Mouse (Mus musculus) heart, embryonic 15.5 days (tissue): ENCODE results near the gene Mrps35. TPM values are rescaled to one million over a fixed set of nuclear protein-coding genes. Genes with fewer than 3 reads are reported as not detected.

ENCODE experiments used
- ATAC-seq: fragments of 200-750 bp; cut with Nextera tagmentation; replicated peaks from 2 replicates; pipeline ENCODE4 v1.8.0; 2017; ENCODE audit warnings: low read depth, moderate TSS enrichment; ENCODE audit not compliant: insufficient number of reproducible peaks, insufficient read depth, low FRiP score
- H3K27ac ChIP-seq: fragments of 300-500 bp; sonication (generic); 2 replicates; pipeline ENCODE4 v1.5.1; 2015; ENCODE audit warnings: mild to moderate bottlenecking, inconsistent platforms
- H3K27me3 ChIP-seq: fragments of 300-500 bp; sonication (generic); 2 replicates; pipeline ENCODE4 v1.6.1; 2015; ENCODE audit warnings: inconsistent platforms
- H3K36me3 ChIP-seq: fragments of 300-500 bp; sonication (generic); 2 replicates; pipeline ENCODE4 v1.6.1; 2015; ENCODE audit warnings: mild to moderate bottlenecking, inconsistent platforms
- H3K4me1 ChIP-seq: fragments of 300-500 bp; sonication (generic); replicated peaks from 2 replicates; pipeline ENCODE4 v1.6.1; 2015; ENCODE audit warnings: inconsistent platforms
- H3K4me2 ChIP-seq: fragments of 300-500 bp; sonication (generic); 2 replicates; pipeline ENCODE4 v1.6.1; 2015; ENCODE audit warnings: inconsistent platforms, mild to moderate bottlenecking, moderate library complexity
- H3K4me3 ChIP-seq: fragments of 300-500 bp; sonication (generic); 2 replicates; pipeline ENCODE4 v1.5.1; 2015; ENCODE audit warnings: mild to moderate bottlenecking, inconsistent platforms
- H3K9ac ChIP-seq: fragments of 300-500 bp; sonication (generic); 2 replicates; pipeline ENCODE4 v1.6.1; 2015; ENCODE audit warnings: mild to moderate bottlenecking, inconsistent platforms
- H3K9me3 ChIP-seq: fragments of 300-500 bp; sonication (generic); replicated peaks from 2 replicates; pipeline ENCODE4 v1.6.1; 2016; ENCODE audit warnings: inconsistent platforms
- WGBS: fragments of 180-500 bp; shearing (Covaris S2); methylation state at CpG from one replicate; pipeline ENCODE4 v1.1.7; 2015; ENCODE audit warnings: mixed read lengths; 5-methylcytosine and 5-hydroxymethylcytosine counted together
- polyA plus RNA-seq: library from polyadenylated mRNA; unstranded; fragments of >200 nt; fragmentation: Nextera tagmentation; extraction: Ambion mirVana; gene quantifications from 2 replicates; pipeline ENCODE4 v1.2.1, GENCODE M21; 2015

The Mrps35 gene
- polyA plus RNA-seq, 1 experiment from 2014 or later: 132 TPM

DNA sequence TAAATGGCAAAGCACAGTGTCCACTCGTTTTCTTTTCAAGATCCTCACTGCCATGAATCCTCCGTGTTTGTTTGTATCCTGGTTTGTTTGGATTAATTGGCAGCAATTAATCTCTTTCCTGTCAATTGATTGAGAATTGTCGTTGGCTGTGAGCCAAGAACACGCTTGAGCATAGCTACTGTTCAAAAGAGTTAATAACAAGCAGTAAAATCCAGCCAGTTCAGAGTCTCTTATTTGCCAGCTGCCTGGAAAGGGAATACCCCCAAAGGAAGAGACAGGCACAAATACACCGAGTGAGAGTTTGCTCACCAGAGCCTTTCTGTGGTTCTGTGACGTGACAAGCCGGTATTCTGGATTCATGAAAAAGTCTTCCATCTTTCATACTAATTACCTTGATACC, 19.5 kb downstream of the Mrps35 start:
- Histone ChIP-seq H3K27ac (no peak overlapping the region), H3K9ac (no peak overlapping the region), H3K4me3 (no peak overlapping the region), H3K9me3 (no peaks in the 10 kb centered on the region), H3K4me2 (no peak overlapping the region), H3K27me3 (no peaks in the 10 kb centered on the region), H3K36me3 (peaks cover 44% of the 10 kb centered on the region), H3K4me1 (no peaks in the 10 kb centered on the region; the same call in 1 of the 2 replicates)
- no peak for ATAC-seq
- WGBS: 77% methylated on average over 7 of the region's 7 CpGs

GRCm38 (mm10) chr6:147062694-147063093, 20.1 kb downstream of the Mrps35 start:
- H3K27me3 ChIP-seq: no peaks in the 10 kb centered on the region
- no peaks in the 10 kb centered on the region; the same call in 1 of the 2 replicates for H3K4me1 ChIP-seq
- no peak overlapping the region for H3K4me3 ChIP-seq
- H3K4me2 ChIP-seq: no peak overlapping the region
- H3K27ac ChIP-seq: no peak overlapping the region
- no peak for ATAC-seq
- H3K36me3 ChIP-seq: peaks cover 50% of the 10 kb centered on the region
- no peak overlapping the region for H3K9ac ChIP-seq
- H3K9me3 ChIP-seq: no peaks in the 10 kb centered on the region
- 78% methylated on average over 7 of the region's 7 CpGs for WGBS

DNA sequence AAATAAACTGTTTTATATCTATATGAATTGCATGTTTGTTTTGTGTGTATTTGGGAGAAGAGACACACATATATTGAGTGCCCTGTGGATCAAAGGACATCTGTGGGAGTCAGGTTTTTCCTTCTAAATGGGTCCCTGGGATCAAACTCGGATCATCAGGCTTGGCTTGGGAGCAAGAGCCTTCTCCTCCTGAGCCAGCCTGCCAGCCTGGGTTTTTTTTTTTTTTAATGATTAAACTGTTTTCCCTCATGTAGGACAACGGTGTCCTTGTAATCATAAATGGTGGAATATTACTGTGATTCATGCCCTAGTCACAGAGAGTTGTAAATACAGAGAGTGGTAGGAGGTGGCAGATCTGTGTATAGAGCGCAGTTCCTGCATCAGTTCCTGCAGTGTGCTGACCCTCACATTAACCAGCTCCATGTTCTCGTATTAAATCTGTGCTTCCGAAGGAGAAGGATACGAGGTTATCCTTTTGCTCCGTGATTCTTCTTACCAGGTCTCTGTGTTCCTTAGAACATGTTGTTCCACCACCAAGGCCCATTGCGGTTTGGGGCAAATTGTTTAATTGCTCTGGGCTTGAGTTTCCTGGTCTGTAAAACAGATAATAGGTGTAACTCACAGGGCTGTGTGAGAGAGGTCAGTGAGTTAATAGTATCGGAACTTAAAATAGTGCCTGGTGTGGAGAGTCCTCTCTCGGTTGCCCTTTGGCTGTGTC, 21.8 kb downstream of the Mrps35 start:
- H3K36me3 ChIP-seq: peaks cover 56% of the 10 kb centered on the region

DNA sequence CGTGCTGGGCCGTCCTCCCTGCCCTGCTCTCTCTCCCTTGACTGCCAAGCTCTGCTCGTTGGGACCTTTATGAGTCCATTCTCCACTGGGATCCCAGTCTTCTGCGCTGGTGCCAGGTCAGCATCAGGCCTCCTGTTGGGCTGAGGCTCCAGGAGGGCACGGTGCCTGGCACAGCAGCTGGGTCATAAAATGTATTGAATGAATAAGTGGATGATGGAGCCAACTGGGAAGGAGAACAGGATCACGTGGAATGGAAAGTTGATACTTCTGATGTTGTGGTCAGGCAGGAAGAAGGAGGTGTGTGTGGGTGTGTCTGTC, 22.3 kb downstream of the Mrps35 start:
- Histone ChIP-seq H3K4me3 (no peak overlapping the region), H3K36me3 (peaks cover 53% of the 10 kb centered on the region), H3K4me1 (no peaks in the 10 kb centered on the region), H3K4me2 (no peak overlapping the region), H3K9me3 (no peaks in the 10 kb centered on the region), H3K27me3 (no peaks in the 10 kb centered on the region), H3K27ac (no peak overlapping the region), H3K9ac (no peak overlapping the region)
- no peak for ATAC-seq
- WGBS: 82% methylated on average over 6 of the region's 6 CpGs

More for the DNA sequence above, 21.8 kb downstream of the Mrps35 start:
- Histone ChIP-seq H3K4me2 (no peak overlapping the region), H3K9me3 (no peaks in the 10 kb centered on the region), H3K27me3 (no peaks in the 10 kb centered on the region), H3K27ac (no peak overlapping the region), H3K4me3 (no peak overlapping the region), H3K4me1 (no peaks in the 10 kb centered on the region), H3K9ac (no peak overlapping the region)
- no peak for ATAC-seq
- 90% methylated on average over 10 of the region's 10 CpGs for WGBS

- no peaks in the 10 kb centered on the region for H3K27me3 ChIP-seq
- H3K4me1 ChIP-seq: no peaks in the 10 kb centered on the region
- no peak overlapping the region for H3K27ac ChIP-seq
- peaks cover 26% of the 10 kb centered on the region; the same call in 1 of the 2 replicates for H3K36me3 ChIP-seq
- H3K9me3 ChIP-seq: no peaks in the 10 kb centered on the region
- 58% methylated on average over 5 of the region's 5 CpGs for WGBS
- ATAC-seq: no peak
- H3K9ac ChIP-seq: no peak overlapping the region
- H3K4me2 ChIP-seq: no peak overlapping the region
- no peak overlapping the region for H3K4me3 ChIP-seq
These were observed 33.3 kb downstream of the Mrps35 start for GRCm38 (mm10) chr6:147075808-147076387.

GRCm38 (mm10) chr6:147076878-147077277, 34.3 kb downstream of the Mrps35 start:
- no peak overlapping the region for H3K4me3 ChIP-seq
- no peaks in the 10 kb centered on the region for H3K4me1 ChIP-seq
- H3K27ac ChIP-seq: no peak overlapping the region
- no peaks in the 10 kb centered on the region for H3K9me3 ChIP-seq
- H3K27me3 ChIP-seq: no peaks in the 10 kb centered on the region
- no peak for ATAC-seq
- H3K9ac ChIP-seq: no peak overlapping the region
- 84% methylated on average over 8 of the region's 8 CpGs for WGBS
- peaks cover 16% of the 10 kb centered on the region; the same call in 1 of the 2 replicates for H3K36me3 ChIP-seq
- no peak overlapping the region for H3K4me2 ChIP-seq

DNA sequence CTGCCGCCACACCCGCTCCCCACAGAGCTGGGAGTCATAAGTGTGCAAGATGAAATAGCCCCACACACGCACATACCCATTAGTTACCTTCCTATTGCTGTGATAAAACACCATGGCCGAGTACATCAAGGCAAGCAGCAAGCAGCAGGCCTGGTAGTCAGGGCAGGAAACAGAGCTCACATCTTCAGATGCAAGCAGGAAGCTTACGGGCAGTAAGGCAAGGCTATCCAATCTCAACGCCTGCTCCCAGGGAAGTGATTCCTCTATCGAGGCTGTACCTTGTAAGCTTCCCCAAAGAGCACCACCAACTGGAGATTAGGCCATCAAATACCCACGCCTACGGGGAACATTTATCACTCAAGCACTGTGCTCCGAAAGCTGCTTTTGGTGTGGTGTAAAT, 37.4 kb downstream of the Mrps35 start:
- H3K9ac ChIP-seq: no peak overlapping the region
- H3K27me3 ChIP-seq: no peaks in the 10 kb centered on the region
- WGBS: 92% methylated on average over 10 of the region's 10 CpGs
- H3K9me3 ChIP-seq: no peaks in the 10 kb centered on the region
- no peak for ATAC-seq
- no peaks in the 10 kb centered on the region for H3K4me1 ChIP-seq
- H3K4me3 ChIP-seq: no peak overlapping the region
- H3K36me3 ChIP-seq: 0 out of 2 replicates have a peak, but pooled peaks cover 7% of the 10 kb centered on the region
- no peak overlapping the region for H3K4me2 ChIP-seq
- no peak overlapping the region for H3K27ac ChIP-seq

GRCm38 (mm10) chr6:147085398-147086040, 43.0 kb downstream of the Mrps35 start:
- WGBS: 59% methylated on average over 7 of the region's 7 CpGs
- Histone ChIP-seq H3K4me1 (peaks cover 9% of the 10 kb centered on the region), H3K9me3 (no peaks in the 10 kb centered on the region)

GRCm38 (mm10) chr6:147086594-147087225, 44.1 kb downstream of the Mrps35 start, which contains the start of gene Mansc4:
TSS of gene Mansc4 (minus strand) at chr6:147087032.
- peak within 1 kb of the TSS; percentile 56 for H3K4me2 ChIP-seq
- H3K36me3 ChIP-seq: no peaks in the 10 kb centered on the region
- no peaks in the 10 kb centered on the region for H3K27me3 ChIP-seq
- WGBS: 8% methylated on average over 20 of the region's 20 CpGs
- 0 out of 2 replicates have a peak within 1 kb of the TSS, but pooled peaks have one; percentile 4 for H3K27ac ChIP-seq
- peaks cover 13% of the 10 kb centered on the region for H3K4me1 ChIP-seq
- peak within 1 kb of the TSS; percentile 30 for H3K4me3 ChIP-seq
- no peak for ATAC-seq
- no peaks in the 10 kb centered on the region for H3K9me3 ChIP-seq
- H3K9ac ChIP-seq: 0 out of 2 replicates have a peak within 1 kb of the TSS, but pooled peaks have one; percentile 10

More at GRCm38 (mm10) chr6:147085398-147086040, 43.0 kb downstream of the Mrps35 start:
- H3K4me3 ChIP-seq: no peak overlapping the region
- no peaks in the 10 kb centered on the region for H3K27me3 ChIP-seq
- H3K4me2 ChIP-seq: no peak overlapping the region
- no peak overlapping the region for H3K9ac ChIP-seq
- H3K27ac ChIP-seq: no peak overlapping the region
- H3K36me3 ChIP-seq: no peaks in the 10 kb centered on the region
- ATAC-seq: no peak

DNA sequence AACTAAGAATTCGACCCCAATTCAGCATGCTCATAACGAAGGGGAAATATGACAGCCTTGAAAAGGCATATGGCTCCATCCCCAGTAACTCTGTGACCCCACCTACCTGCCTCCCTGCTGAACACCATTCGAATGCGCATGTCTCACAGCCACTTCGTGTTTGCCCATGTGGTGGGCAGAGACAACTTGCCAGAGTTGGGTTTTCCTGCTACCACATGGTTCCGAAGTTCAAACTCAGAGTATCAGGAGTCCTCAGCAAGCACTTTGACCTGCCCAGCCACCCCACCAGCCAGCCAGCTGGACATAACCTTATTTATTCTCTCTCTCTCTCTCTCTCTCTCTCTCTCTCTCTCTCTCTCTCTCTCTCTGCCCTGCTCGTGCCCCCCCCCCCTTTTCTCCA, 45.2 kb downstream of the Mrps35 start:
- Histone ChIP-seq H3K36me3 (no peaks in the 10 kb centered on the region), H3K27me3 (no peaks in the 10 kb centered on the region), H3K4me1 (peaks cover 23% of the 10 kb centered on the region), H3K9ac (no peak overlapping the region), H3K4me2 (no peak overlapping the region), H3K27ac (no peak overlapping the region), H3K9me3 (no peaks in the 10 kb centered on the region), H3K4me3 (no peak overlapping the region)
- ATAC-seq: no peak
- WGBS: 64% methylated on average over 6 of the region's 7 CpGs

GRCm38 (mm10) chr6:147088517-147088916, 46.0 kb downstream of the Mrps35 start:
- Histone ChIP-seq H3K9ac (no peak overlapping the region), H3K27ac (no peak overlapping the region), H3K36me3 (no peaks in the 10 kb centered on the region), H3K4me2 (no peak overlapping the region), H3K4me3 (no peak overlapping the region), H3K27me3 (no peaks in the 10 kb centered on the region), H3K4me1 (peaks cover 29% of the 10 kb centered on the region), H3K9me3 (no peaks in the 10 kb centered on the region)
- 85% methylated on average over 3 of the region's 3 CpGs for WGBS
- no peak for ATAC-seq
